Mouse (Mus musculus) CD4-positive, CD25-positive, alpha-beta regulatory T cell, adult 2 months (primary cell): ENCODE data around the gene Gapdhs.
"Not testable (repeated sequence)": the region's sequence is repeated elsewhere in the genome, so short reads cannot be mapped to it uniquely, and the experiment has no call there.

ENCODE experiments used
- DNase-seq: peaks from one replicate; pipeline ENCODE4 v3.0.0-alpha.2; 2012; ENCODE audit warnings: low read depth, low spot score

The Gapdhs gene

GRCm38 (mm10) chr7:30743617-30744016, at the start of gene Gapdhs:
Gene Gapdhs, minus strand, starts transcription at chr7:30743681.
- not testable (repeated sequence) for DNase-seq

- no peak for DNase-seq
Observed at GRCm38 (mm10) chr7:30791921-30792320, 48.4 kb upstream of the Gapdhs start.

DNA sequence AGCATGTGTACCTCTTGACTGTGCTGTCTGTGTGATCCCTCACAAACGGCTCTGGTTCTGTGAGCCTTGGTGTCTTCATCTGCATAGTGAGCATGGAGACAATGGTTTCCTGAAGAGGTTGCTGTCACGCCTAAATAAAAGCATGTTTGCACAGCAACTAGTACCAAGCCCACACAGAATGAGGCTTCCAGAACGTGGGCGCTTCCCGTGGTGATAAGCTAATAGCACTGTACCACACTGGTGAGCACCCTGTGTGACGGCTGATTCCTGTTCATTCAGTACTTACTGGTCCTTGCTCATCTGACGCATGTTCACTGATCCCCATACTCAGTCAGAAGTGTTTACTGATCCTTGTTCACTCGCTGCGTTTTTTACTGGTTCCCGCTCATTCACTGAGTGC, 46.7 kb upstream of the Gapdhs start:
- no peak for DNase-seq

DNA sequence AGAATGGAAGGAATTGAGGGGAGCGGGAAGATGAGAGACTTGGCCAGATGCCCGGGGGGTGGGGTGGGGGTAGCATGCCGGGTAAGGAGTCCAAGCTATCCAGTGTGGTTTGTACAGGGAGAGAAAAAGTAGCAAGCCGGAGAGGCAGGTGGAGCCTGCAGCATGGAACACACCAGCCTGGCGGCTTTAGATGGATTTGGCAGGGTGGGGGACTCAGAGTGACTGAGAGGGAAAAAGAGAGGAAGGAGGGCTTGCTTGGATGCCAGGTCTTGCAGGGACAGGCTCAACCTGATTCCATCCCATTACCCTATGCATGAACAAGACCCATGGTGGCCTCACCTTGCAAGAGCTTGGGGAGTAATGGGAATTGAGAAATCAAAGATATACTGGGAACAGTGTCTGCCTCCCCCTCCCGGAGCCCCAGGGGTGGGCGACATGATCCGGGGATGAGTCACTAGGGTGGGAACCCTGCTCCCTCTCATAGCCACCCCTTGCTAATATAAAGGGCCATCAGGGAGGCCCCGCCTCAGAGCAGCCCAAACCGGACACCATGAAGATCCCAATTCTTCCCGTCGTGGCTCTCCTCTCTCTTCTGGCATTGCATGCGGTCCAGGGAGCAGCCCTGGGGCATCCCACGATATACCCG, 44.0 kb upstream of the Gapdhs start, which contains the start of gene Krtdap:
Gene Krtdap (plus strand): TSS at position 520 of the 646 bp plus-strand sequence.
- DNase-seq = no peak

DNA sequence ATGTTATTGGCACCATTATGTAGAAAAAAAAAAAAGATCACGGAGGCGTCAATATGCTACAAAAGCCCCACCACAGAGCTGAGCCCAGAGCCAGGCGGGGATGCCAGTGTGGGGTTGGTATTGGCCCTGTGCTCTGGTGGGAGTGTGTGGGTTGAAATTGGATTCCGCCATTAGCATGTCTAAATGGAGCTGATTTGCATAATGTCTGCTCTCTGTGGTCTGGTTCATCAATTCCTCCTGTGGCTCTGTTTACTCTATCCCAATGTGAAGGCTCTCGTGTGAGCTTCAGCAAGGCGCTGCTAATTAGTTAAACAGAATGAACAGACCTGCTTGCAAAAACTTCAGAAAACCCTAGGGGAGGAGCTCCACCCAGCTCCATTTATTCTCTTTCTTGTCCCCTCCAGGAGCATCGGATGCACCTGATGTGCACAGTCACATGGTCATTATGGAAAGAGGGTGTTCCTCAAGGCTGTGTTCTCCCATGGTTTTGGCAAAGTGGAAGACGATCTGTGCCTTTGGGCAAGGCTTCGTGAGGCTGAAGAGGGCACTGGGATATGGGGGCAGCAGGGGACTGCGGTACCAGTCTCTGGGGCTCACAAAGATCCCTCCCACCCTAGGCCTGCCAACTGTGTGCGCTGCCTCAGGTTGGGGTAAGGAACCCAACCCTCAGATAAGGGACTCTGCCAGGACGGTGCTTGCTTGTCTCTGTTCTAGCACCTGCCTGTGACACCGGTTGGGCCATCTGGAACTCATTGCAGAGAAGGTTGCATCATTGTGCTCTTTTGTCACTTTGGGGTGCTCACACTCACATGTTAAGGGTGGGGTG, 42.5 kb upstream of the Gapdhs start:
- DNase-seq = no peak

- no peak for DNase-seq
Observed at GRCm38 (mm10) chr7:30785154-30785553, 41.7 kb upstream of the Gapdhs start.

GRCm38 (mm10) chr7:30782658-30783057, 39.2 kb upstream of the Gapdhs start:
- no peak for DNase-seq

GRCm38 (mm10) chr7:30781792-30782191, 38.3 kb upstream of the Gapdhs start:
- DNase-seq = peak; percentile 66

GRCm38 (mm10) chr7:30777911-30778310, 34.4 kb upstream of the Gapdhs start:
- no peak for DNase-seq

DNA sequence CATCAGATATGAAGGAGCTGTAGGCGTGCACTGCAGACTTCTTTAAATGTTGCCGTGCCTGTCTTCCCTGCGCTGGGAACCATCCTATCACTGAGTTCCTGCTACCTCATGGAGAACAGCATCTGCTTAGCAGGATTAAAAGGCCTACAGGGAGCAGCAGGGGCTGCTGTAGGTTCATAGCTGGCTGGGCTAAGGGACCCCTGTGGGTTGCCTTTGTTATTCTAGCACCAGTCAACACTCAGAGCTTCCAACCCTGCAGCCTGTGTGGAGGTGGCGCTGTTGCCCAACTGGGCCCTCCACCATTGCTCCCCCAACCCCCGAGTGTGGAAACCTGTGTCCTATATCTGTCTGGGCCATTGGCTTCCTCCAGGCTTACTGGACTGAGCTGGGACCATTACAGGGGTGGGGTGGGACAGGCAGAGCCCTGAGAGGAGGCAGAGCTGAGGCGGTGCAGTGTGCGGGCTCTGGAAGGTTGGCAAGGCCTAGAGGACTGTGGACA, 33.6 kb upstream of the Gapdhs start:
- DNase-seq = no peak

DNA sequence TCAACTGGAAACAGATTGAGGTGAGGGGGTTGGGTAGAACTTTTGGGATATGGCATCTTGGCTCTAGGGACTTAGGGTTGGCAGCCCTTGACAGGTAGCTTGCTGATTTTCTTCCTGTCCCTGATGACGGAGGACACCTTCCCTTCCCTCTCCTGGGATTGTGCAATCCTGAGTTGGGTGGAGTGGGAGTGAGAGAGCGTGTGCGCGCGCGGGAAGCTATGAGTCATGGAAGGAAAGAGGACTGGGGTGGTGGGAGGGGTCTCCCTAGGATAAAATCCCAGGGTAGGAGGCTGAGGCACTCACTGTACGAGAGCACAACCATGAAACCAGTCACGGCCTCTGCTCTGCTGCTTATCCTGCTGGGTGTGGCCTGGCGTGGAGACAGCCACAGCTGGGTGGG, 32.6 kb upstream of the Gapdhs start:
- no peak for DNase-seq

- DNase-seq = no peak
Observed at GRCm38 (mm10) chr7:30769236-30769635, 25.8 kb upstream of the Gapdhs start.

DNA sequence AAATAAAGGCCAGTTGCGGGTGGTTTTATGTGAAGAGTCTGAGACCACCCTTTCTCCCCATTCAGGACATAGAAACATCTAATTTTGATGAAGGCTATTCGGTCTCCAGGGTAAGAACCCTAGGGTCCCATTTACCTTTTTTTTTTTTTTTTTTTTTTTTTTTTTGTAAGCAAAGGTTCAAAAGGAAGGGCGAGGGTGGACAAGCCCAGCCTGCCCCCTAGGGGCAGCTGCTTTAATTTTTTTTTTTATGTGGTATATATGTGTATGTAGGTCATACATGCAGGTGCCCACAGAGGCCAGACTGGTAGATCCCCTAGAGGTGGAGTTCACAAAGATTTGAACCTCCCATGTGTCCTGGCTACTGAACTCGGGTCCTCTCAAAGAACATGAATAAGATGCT, 22.9 kb upstream of the Gapdhs start:
- no peak for DNase-seq

DNA sequence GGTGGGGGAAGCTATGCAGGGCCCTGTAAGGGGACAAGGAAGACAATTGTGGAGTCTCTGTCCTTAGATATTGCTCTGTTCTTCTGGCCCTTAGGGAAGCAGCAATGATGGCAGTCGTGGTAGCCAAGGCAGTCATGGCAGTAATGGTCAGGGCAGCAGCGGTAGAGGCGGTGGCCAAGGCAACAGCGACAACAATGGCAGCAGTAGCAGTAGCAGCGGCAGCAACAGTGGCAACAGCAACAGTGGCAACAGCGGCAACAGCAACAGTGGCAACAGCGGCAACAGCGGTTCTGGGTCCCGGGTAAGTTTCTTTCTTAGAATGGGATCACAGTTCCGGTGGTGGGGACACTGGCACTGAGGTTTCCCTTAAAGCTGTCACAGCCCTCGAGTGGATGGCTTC, 21.7 kb upstream of the Gapdhs start:
- DNase-seq = no peak

DNA sequence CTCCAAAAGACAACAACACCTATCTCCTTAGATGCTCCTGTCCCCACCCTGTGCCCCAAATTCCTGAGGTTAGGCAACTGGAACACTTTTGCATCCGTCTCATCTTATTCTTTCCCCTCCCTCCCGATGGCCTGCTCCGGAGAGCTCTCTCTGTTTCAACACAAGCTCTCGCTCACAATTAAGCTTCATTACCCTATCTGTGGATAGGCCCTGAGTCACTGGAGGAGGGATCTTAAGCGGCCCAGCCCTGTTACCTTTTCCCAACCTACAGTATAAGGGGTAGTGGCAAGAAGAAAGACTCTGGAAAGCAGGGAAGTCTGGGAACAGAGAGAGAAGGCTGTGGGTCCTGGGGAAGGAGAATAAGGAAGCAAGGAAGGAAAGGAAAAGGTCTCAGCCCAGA, 20.0 kb upstream of the Gapdhs start, which contains the start of gene Dmkn:
Gene Dmkn (plus strand): TSS at position 301 of the 400 bp plus-strand sequence.
- no peak for DNase-seq

GRCm38 (mm10) chr7:30761769-30762352, 18.4 kb upstream of the Gapdhs start:
- DNase-seq = no peak

- DNase-seq = peak; percentile 25
Observed at GRCm38 (mm10) chr7:30758853-30759252, 15.4 kb upstream of the Gapdhs start.

GRCm38 (mm10) chr7:30757001-30757400, 13.5 kb upstream of the Gapdhs start:
- DNase-seq = no peak

DNA sequence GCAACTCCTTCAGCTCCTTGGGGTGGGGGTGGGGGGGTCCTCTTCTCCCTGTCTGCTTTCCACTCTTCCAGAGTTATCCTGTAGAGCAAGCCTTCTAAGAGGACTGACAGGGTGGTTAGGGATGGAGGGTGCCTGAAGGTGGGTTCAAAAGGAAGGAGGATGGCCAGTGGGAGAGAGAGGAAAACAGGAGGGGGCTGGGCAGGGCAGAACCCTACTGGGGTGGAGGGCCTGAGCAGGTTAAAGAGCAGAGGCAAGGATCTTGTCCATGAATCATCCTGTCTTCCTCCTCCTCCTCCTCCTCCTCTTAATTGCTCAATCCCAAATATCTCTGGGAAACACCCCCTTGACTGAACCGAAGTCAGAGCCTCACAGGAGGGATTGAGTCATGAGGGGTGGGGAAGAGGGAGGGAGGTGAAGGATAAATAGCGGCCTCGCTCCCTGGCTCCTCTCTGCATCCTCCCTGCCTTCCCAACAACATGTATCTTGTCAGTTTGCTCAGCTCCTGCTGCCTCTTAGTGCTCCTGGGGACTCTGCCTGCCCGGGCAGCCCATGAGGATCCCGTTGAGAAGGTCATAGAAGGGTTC, 7.7 kb upstream of the Gapdhs start, which contains the start of gene Sbsn:
Gene Sbsn (plus strand): TSS at position 386 of the 584 bp plus-strand sequence.
- no peak for DNase-seq

DNA sequence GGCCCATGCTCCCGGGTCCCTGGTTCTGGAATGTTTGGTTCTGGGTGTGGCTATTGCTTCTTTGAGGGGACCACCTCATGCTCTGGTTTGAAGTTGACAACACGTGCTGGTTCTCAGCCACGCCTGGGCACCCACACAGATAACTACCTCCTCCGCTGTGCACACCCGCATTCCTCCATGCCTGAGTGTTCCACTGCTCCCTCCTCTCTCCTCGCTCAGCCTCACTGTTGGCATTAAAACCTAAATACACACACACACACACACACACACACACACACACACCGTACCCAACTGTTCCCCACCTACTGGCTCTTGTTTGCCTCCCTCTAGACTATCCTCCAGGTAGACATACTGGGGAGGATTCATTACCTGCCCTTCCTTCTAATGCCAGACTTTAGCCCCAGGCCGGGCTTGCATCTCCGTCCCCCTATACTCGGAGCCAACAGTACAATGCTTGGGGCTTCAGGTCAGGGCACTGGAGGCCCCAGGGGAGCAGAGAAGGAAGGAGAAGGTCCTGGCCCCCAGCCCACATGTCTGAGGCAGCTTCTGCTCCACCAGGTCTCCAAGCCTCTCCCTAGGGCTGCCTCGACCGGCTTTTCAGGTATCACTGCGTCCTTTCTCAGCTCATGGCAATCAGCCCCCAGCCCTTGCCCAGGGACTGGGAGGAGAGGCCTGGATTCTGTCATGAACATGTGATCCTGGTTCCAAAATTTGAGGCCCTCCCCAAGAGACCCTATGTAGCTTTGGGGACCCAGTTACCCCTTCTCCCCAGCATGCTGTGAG, 6.5 kb upstream of the Gapdhs start:
- no peak for DNase-seq
